Mouse (Mus musculus): ENCODE results near the gene Stx12. TPM values are rescaled to one million over a fixed set of nuclear protein-coding genes. Genes with fewer than 3 reads are reported as not detected.

Gene Stx12
- total RNA-seq, 2 experiments from 2014 or later, result 47.0 to 49.9 TPM

- peak; percentile 14 to 25 for DNase-seq
- intact Hi-C loops (cut with DNase I), result no loop called here
Measured at GRCm38 (mm10) chr4:132873481-132874362, 10.6 kb downstream of the Stx12 start.

GRCm38 (mm10) chr4:132871116-132871515 lies 13.2 kb downstream of the Stx12 start:
- no peak for DNase-seq
- intact Hi-C loops (cut with DNase I), result no loop called here

GRCm38 (mm10) chr4:132864856-132865255 lies 19.5 kb downstream of the Stx12 start:
- intact Hi-C loops (cut with DNase I), result no loop called here

GRCm38 (mm10) chr4:132863012-132863411 lies 21.3 kb downstream of the Stx12 start:
- intact Hi-C loops (cut with DNase I), result no loop called here

More at GRCm38 (mm10) chr4:132864856-132865255, 19.5 kb downstream of the Stx12 start:
- DNase-seq, result no peak

GRCm38 (mm10) chr4:132860880-132861279 lies 23.4 kb downstream of the Stx12 start:
- DNase-seq, result no peak
- intact Hi-C loops (cut with DNase I), result no loop called here

More at GRCm38 (mm10) chr4:132863012-132863411, 21.3 kb downstream of the Stx12 start:
- no peak for DNase-seq

GRCm38 (mm10) chr4:132843705-132844071 lies 40.6 kb downstream of the Stx12 start:
- intact Hi-C loops (cut with DNase I), result loop anchor here (5.0 kb wide), 1 partner anchor 79 kb away; the partner anchor contains the start of gene Fam76a
- DNase-seq, result no peak

- DNase-seq, result peak; percentile 92
- intact Hi-C loops (cut with DNase I), result loop anchor here (5.0 kb wide), 1 partner anchor 79 kb away; the partner anchor contains the start of gene Fam76a
Measured at GRCm38 (mm10) chr4:132842970-132843704, 41.2 kb downstream of the Stx12 start, which contains the start of gene Ppp1r8. Gene Ppp1r8, minus strand, starts transcription at chr4:132843169.

GRCm38 (mm10) chr4:132842281-132842906 lies 41.9 kb downstream of the Stx12 start:
- intact Hi-C loops (cut with DNase I), result loop anchor here (5.0 kb wide), 1 partner anchor 80 kb away; the partner anchor contains the start of gene Fam76a
- DNase-seq, result peak; percentile 27 to 44

GRCm38 (mm10) chr4:132841493-132841892 lies 42.8 kb downstream of the Stx12 start:
- no peak for DNase-seq
- intact Hi-C loops (cut with DNase I), result loop anchor here (5.0 kb wide), 1 partner anchor 81 kb away; the partner anchor contains the start of gene Fam76a

- intact Hi-C loops (cut with DNase I), result loop anchor here (1.0 kb wide), 1 partner anchor 47 kb away; no protein-coding TSS in a partner anchor
- DNase-seq, result peak; percentile 80 to 87
Measured at GRCm38 (mm10) chr4:132823614-132824366, 60.5 kb downstream of the Stx12 start.

GRCm38 (mm10) chr4:132818442-132818841 lies 65.9 kb downstream of the Stx12 start:
- intact Hi-C loops (cut with DNase I), result no loop called here
- no peak for DNase-seq

GRCm38 (mm10) chr4:132816855-132817254 lies 67.5 kb downstream of the Stx12 start:
- intact Hi-C loops (cut with DNase I), result no loop called here
- no peak for DNase-seq

- DNase-seq, result no peak
- intact Hi-C loops (cut with DNase I), result no loop called here
Measured at GRCm38 (mm10) chr4:132816404-132816803, 67.9 kb downstream of the Stx12 start.

GRCm38 (mm10) chr4:132809621-132810020 lies 74.7 kb downstream of the Stx12 start:
- peak; percentile 27 to 32 for DNase-seq
- intact Hi-C loops (cut with DNase I), result no loop called here

- intact Hi-C loops (cut with DNase I), result no loop called here
- DNase-seq, result peak; percentile 25 to 38
Measured at GRCm38 (mm10) chr4:132807771-132808641, 76.3 kb downstream of the Stx12 start.

- intact Hi-C loops (cut with DNase I), result no loop called here
- no peak for DNase-seq
Measured at GRCm38 (mm10) chr4:132806620-132807191, 77.6 kb downstream of the Stx12 start.

GRCm38 (mm10) chr4:132805599-132806197 lies 78.6 kb downstream of the Stx12 start:
- DNase-seq, result no peak
- intact Hi-C loops (cut with DNase I), result no loop called here

GRCm38 (mm10) chr4:132805146-132805545 lies 79.2 kb downstream of the Stx12 start:
- intact Hi-C loops (cut with DNase I), result no loop called here

More at GRCm38 (mm10) chr4:132805146-132805545, 79.2 kb downstream of the Stx12 start:
- DNase-seq, result no peak

Measured in heart, postnatal 10 days (tissue).